Mouse (Mus musculus): ENCODE results near the gene Trh.

The Trh gene

GRCm38 (mm10) chr6:92244591-92244990 lies at the start of gene Trh:
Trh (minus strand) TSS chr6:92244650.
- DNase-seq, result no peak

- no peak for DNase-seq
Measured at GRCm38 (mm10) chr6:92290826-92291225, 46.4 kb upstream of the Trh start.

GRCm38 (mm10) chr6:92286889-92287288 lies 42.4 kb upstream of the Trh start:
- no peak for DNase-seq

- DNase-seq, result peak; percentile 61
Measured at GRCm38 (mm10) chr6:92286258-92286888, 41.9 kb upstream of the Trh start.

GRCm38 (mm10) chr6:92285559-92285958 lies 41.1 kb upstream of the Trh start:
- no peak for DNase-seq

- DNase-seq, result no peak
Measured at GRCm38 (mm10) chr6:92277179-92277578, 32.7 kb upstream of the Trh start.

GRCm38 (mm10) chr6:92273652-92274322 lies 29.3 kb upstream of the Trh start:
- DNase-seq, result no peak

- DNase-seq, result no peak
Measured at GRCm38 (mm10) chr6:92272601-92273000, 28.2 kb upstream of the Trh start.

- DNase-seq, result peak; percentile 81
Measured at GRCm38 (mm10) chr6:92269019-92269418, 24.6 kb upstream of the Trh start.

GRCm38 (mm10) chr6:92268001-92268400 lies 23.6 kb upstream of the Trh start:
- DNase-seq, result no peak

- peak; percentile 45 for DNase-seq
Measured at GRCm38 (mm10) chr6:92261162-92261843, 16.9 kb upstream of the Trh start.

- DNase-seq, result no peak
Measured at GRCm38 (mm10) chr6:92255346-92255745, 10.9 kb upstream of the Trh start.

- no peak for DNase-seq
Measured at GRCm38 (mm10) chr6:92253253-92253870, 8.9 kb upstream of the Trh start.

- DNase-seq, result no peak
Measured at GRCm38 (mm10) chr6:92247215-92247919, 2.9 kb upstream of the Trh start.

GRCm38 (mm10) chr6:92246335-92246734 lies 1.9 kb upstream of the Trh start:
- DNase-seq, result no peak

- peak; percentile 55 for DNase-seq
Measured at GRCm38 (mm10) chr6:92241178-92241906, 3.1 kb downstream of the Trh start.

GRCm38 (mm10) chr6:92235036-92235435 lies 9.4 kb downstream of the Trh start:
- no peak for DNase-seq

GRCm38 (mm10) chr6:92231762-92232161 lies 12.7 kb downstream of the Trh start:
- peak; percentile 71 for DNase-seq

GRCm38 (mm10) chr6:92231356-92231755 lies 13.1 kb downstream of the Trh start:
- DNase-seq, result peak; percentile 66

GRCm38 (mm10) chr6:92229586-92229985 lies 14.9 kb downstream of the Trh start:
- DNase-seq, result no peak

GRCm38 (mm10) chr6:92229103-92229502 lies 15.3 kb downstream of the Trh start:
- no peak for DNase-seq

- no peak for DNase-seq
Measured at GRCm38 (mm10) chr6:92224981-92225380, 19.5 kb downstream of the Trh start.
